Mouse (Mus musculus): ENCODE data around the gene Faah. TPM values are rescaled to one million over a fixed set of nuclear protein-coding genes. Genes with fewer than 3 reads are reported as not detected.

Faah gene
- 3.9 and 4.2 TPM in 2 replicates for polyA plus RNA-seq (2016; fragmentation: Nextera tagmentation; extraction: Ambion mirVana)

DNA sequence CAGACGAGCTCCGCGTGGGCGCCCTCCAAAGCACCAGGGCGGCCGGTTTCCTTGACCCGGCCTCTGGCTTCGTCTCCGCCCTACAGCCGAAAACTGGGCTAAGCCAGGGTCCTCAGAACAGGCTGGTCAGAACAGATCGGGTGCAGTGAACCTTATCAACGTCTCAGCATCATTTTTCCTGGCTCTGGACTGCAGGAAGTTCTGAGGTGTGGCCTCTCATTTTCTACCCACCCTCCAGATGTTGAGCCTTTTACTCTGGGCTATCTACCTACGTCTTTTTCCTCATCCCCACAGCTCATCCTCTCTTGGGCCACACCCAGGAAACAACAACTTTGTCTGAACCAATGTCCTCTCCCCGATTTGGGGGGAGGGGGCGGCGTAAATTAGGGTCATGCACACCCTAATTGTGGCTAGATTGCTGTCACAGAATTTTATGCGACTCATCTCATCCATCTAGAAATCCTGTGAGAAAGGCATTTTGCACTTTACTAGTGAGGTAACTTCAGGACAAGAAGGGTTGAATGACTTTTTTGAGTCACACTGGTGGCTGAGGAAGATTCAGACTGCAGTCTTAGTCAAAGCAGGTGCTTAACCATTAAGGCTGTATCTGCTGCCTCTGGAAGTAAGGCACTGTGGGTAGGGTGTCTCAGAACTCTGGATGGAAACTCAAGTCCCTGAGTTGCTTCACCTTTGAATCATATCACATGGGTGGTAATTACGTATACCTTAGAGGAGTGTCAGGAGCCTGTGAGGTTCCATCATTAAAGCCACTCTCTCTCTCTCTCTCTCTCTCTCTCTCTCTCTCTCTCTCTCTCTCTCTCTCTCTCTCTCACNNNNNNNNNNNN is at the start of gene Faah:
Faah (minus strand) TSS at position 25 of the 845 bp plus-strand sequence.
- peak; percentile 37 for ATAC-seq
- Histone ChIP-seq H3K9ac (peak within 1 kb of the TSS; percentile 42), H3K27me3 (replicated peaks) (peaks cover 71% of the 10 kb centered on the region), H3K4me3 (peak within 1 kb of the TSS; percentile 59), H3K4me2 (peak within 1 kb of the TSS; percentile 82), H3K36me3 (no peaks in the 10 kb centered on the region), H3K27ac (no peak within 1 kb of the TSS), H3K9me3 (replicated peaks) (no peaks in the 10 kb centered on the region), H3K4me1 (peaks cover 18% of the 10 kb centered on the region)
- WGBS (ENCODE audit: insufficient replicate concordance) = 8% methylated on average over 18 of the region's 18 CpGs

DNA sequence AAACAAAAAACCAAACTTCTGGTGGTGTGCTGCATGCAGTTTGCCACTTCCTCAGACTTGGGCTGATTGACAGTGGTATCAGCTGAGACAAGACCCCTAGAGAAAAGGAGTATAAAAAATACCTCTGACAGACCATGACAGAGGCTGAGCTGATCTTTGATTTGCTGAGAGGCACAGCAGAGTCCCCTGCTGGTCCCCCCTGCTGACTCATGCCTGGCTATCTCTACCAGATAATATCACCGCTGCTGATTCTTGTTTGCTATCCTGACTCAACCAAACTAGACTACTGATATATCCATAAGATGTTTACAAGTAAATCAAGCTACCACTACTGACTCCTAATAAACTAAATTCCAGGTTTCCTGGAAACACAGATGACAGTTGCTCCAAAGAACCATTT is 46.1 kb upstream of the Faah start:
- H3K9ac ChIP-seq = no peak overlapping the region
- no peak overlapping the region for H3K4me3 ChIP-seq
- H3K36me3 ChIP-seq = peaks cover 43% of the 10 kb centered on the region
- H3K27ac ChIP-seq = no peak overlapping the region
- H3K27me3 ChIP-seq (replicated peaks) = no peaks in the 10 kb centered on the region
- ATAC-seq = peak; percentile 59; the same call in 1 of the 2 replicates
- H3K4me2 ChIP-seq = no peak overlapping the region
- peaks cover 10% of the 10 kb centered on the region for H3K4me1 ChIP-seq
- H3K9me3 ChIP-seq (replicated peaks) = no peaks in the 10 kb centered on the region
- 14% methylated on average over 1 of the region's 1 CpGs for WGBS (ENCODE audit: insufficient replicate concordance)

DNA sequence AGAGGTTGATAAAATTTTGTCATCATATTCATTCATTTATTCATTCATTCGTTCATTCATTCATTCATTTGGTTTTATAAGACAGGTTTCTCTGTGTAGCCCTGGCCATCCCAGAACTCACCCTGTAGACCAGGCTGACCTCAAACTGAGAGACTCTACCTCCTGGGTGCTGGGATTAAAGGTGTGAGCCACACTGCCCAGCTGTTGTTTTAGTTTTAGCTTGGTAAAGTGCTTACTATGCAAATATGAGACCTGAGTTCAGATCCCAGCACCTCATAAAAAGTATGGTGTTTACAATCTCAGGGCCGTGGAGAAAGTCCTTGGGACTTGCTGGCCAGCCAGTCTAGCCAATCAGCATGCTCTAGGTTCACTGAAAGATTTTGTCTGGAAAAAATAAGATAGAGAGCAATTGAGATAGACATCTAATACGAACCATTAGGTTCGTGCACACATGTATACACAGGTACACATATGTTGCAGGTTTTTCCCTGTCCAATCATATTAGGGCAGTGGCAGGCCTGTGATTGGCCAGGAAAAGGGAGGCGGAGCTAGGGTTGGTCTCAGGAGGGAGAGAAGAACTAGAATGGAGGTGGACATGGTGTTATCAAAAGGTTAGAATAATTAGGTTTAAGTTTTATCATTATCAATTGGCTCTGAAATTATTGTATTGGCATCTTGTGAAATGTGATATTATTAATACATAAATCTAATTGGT is 41.4 kb upstream of the Faah start:
- no peaks in the 10 kb centered on the region for H3K9me3 ChIP-seq (replicated peaks)
- H3K9ac ChIP-seq = no peak overlapping the region
- H3K4me3 ChIP-seq = no peak overlapping the region
- no peak overlapping the region for H3K4me2 ChIP-seq
- H3K27ac ChIP-seq = no peak overlapping the region
- no peaks in the 10 kb centered on the region for H3K27me3 ChIP-seq (replicated peaks)
- WGBS (ENCODE audit: insufficient replicate concordance) = 61% methylated on average over 5 of the region's 5 CpGs
- peaks cover 12% of the 10 kb centered on the region for H3K4me1 ChIP-seq
- ATAC-seq = no peak
- no peaks in the 10 kb centered on the region for H3K36me3 ChIP-seq

DNA sequence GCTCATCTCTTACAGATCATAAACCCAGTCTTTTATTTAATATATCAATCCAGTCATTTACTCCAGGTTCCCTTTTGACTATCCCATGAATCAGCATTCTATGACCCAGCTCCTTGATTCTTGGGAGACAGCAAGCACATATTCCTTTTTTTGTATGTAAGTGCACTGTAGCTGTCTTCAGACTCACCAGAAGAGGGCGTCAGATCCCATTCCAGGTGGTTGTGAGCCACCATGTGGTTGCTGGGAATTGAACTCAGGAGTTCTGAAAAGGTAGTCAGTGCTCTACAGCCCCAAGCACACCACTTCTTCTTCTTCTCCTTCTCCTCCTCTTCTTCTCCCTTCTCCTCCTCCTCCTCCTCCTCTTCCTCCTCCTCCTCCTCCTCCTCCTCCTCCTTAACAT is 39.8 kb upstream of the Faah start:
- WGBS (ENCODE audit: insufficient replicate concordance) = 5% methylated on average over 1 of the region's 1 CpGs
- H3K36me3 ChIP-seq = no peaks in the 10 kb centered on the region
- no peak overlapping the region for H3K4me2 ChIP-seq
- ATAC-seq = no peak
- H3K27ac ChIP-seq = no peak overlapping the region
- H3K27me3 ChIP-seq (replicated peaks) = no peaks in the 10 kb centered on the region
- H3K9me3 ChIP-seq (replicated peaks) = no peaks in the 10 kb centered on the region
- no peak overlapping the region for H3K9ac ChIP-seq
- peaks cover 14% of the 10 kb centered on the region for H3K4me1 ChIP-seq
- H3K4me3 ChIP-seq = no peak overlapping the region

DNA sequence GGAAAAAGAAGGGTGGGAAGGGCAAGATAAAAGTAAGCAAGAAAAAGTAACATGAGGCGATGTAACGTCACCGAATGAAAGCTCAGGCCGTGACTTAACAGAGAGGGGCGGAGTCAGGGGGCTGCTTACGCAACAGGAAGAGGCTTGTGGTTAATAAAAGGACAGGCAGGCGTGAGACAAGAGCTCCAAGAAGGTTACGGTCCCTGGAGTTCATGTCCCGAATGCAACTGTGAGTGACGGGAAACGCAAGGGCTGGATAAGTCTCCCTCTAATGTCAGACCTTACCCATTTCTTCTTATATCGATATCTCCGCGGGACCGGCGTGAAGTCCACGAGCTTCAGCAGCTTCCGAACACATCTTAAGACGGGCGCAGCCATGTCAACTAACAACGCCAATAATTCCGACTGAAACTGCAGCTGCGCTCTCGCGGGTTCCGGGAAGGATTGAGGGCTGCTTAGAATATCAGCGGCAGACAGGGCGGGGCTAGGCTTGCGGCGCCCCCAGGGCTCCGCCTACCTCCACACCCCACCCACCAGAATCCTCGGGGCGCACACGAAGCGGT is 35.8 kb upstream of the Faah start, which contains the start of gene Nsun4:
Nsun4 (minus strand) TSS at position 478 of the 563 bp plus-strand sequence.
- peaks cover 27% of the 10 kb centered on the region for H3K4me1 ChIP-seq
- peak; percentile 96 for ATAC-seq
- H3K4me3 ChIP-seq = peak within 1 kb of the TSS; percentile 69
- peak within 1 kb of the TSS; percentile 95 for H3K4me2 ChIP-seq
- no peaks in the 10 kb centered on the region for H3K9me3 ChIP-seq (replicated peaks)
- H3K9ac ChIP-seq = peak within 1 kb of the TSS; percentile 73
- peaks cover 3% of the 10 kb centered on the region; the same call in 1 of the 2 replicates for H3K36me3 ChIP-seq
- peak within 1 kb of the TSS; percentile 95 for H3K27ac ChIP-seq
- WGBS (ENCODE audit: insufficient replicate concordance) = under 1% methylated on average over 35 of the region's 35 CpGs
- no peaks in the 10 kb centered on the region for H3K27me3 ChIP-seq (replicated peaks)

DNA sequence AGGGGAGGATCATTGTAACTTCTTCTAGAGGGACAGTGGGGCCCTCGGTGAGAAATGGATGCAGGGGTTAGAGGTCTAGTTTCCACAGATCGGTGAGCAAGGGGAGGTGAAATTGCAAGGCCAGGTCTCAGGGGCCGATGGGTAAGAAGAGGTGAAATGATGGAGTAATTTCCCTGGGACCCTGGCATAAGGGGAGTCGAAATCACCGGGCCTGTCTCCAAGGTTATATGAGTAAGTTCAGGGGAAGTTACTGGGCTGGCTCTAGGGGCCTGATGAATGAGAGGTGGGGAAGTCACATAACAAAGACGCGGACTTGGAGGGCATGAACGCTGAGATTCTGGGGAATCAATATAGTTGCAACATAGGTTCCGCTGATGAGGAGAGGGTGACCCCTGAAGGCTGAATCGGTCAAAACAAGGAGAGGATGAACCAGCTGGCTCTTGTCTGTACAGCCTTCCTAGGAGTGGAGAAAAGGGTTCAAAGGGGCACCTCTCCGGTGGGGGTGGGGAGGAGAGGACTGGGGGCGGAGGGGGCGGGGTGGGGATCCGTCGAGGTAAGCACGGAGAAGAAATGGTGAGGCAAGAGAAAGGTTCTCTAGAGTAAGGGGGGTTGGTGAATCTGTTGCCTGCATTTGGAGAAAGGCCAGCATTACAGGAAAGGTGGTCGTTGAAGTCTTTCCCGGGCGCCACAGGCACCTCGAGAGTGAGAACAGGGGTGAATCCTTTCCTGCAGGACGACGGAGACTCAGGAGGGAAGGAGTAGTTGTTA is 35.0 kb upstream of the Faah start:
- Histone ChIP-seq H3K9ac (peak overlapping the region; percentile 73), H3K4me1 (peaks cover 30% of the 10 kb centered on the region), H3K27ac (peak overlapping the region; percentile 95), H3K36me3 (peaks cover 11% of the 10 kb centered on the region), H3K9me3 (replicated peaks) (no peaks in the 10 kb centered on the region), H3K4me2 (peak overlapping the region; percentile 95), H3K27me3 (replicated peaks) (no peaks in the 10 kb centered on the region), H3K4me3 (peak overlapping the region; percentile 69)
- WGBS (ENCODE audit: insufficient replicate concordance) = 11% methylated on average over 21 of the region's 22 CpGs
- ATAC-seq = peak; percentile 27

DNA sequence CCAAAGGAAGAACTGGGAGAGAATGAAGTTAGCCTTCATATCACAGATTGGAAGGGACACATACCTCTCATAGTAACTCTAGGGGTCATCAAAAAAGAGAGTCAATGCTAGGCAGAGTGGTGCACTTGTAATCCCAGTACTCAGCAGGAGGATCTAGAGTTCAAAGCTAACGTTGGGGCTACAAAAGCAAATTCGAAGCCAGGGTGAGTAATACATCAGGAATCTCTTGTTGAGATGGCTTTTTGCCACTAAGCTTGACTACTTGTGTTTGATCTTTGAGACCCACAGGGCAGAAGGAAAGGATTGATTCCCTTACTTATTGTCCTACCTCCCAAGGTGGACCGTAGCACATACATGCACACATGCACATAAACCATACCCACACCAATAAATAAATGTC is 31.5 kb upstream of the Faah start:
- 72% methylated on average over 3 of the region's 3 CpGs for WGBS (ENCODE audit: insufficient replicate concordance)
- Histone ChIP-seq H3K4me3 (no peak overlapping the region), H3K27ac (no peak overlapping the region), H3K36me3 (peaks cover 17% of the 10 kb centered on the region), H3K9me3 (replicated peaks) (no peaks in the 10 kb centered on the region), H3K9ac (no peak overlapping the region), H3K4me1 (peaks cover 30% of the 10 kb centered on the region), H3K4me2 (no peak overlapping the region), H3K27me3 (replicated peaks) (no peaks in the 10 kb centered on the region)
- no peak for ATAC-seq

DNA sequence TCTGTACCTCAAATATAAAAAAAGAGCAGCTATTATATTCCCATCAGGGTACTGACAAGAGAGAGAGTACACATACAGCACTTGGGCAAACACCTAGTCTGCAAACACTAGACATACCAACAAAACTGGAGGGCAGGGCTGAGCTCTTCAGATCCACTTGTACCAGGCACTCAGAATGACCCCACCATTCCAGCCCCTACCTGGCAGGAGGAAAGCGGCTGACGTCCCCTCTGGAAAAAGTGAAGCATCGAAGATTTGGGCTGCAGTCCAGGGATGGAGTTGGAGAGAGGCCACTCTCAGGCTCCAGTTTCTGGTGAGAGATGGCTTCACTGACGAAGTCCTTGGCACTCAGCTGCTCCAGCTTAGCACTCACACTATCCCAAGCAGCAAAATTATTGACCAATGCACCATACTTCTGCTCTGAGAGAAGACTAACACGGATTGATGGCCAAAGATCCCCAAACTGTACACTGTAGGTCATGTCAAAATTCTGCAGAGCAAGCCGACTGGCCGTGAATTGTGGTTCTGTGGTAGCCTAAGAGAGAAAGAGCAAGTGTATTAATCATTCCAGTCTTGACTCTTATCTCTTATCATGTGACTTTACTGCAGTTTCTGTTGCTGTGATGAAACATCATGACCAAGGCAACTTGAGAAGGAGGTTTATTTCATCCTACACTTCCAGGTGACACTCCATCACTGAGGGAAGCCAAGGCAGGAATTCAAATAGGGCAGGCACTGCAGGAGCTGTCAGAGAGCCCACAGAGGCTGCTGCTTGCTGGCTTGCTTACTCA is 30.6 kb upstream of the Faah start:
- ATAC-seq = no peak
- H3K4me3 ChIP-seq = no peak overlapping the region
- H3K36me3 ChIP-seq = peaks cover 22% of the 10 kb centered on the region
- peaks cover 25% of the 10 kb centered on the region for H3K4me1 ChIP-seq
- no peak overlapping the region for H3K4me2 ChIP-seq
- no peak overlapping the region for H3K27ac ChIP-seq
- no peaks in the 10 kb centered on the region for H3K27me3 ChIP-seq (replicated peaks)
- 63% methylated on average over 7 of the region's 7 CpGs for WGBS (ENCODE audit: insufficient replicate concordance)
- H3K9me3 ChIP-seq (replicated peaks) = no peaks in the 10 kb centered on the region
- no peak overlapping the region for H3K9ac ChIP-seq

DNA sequence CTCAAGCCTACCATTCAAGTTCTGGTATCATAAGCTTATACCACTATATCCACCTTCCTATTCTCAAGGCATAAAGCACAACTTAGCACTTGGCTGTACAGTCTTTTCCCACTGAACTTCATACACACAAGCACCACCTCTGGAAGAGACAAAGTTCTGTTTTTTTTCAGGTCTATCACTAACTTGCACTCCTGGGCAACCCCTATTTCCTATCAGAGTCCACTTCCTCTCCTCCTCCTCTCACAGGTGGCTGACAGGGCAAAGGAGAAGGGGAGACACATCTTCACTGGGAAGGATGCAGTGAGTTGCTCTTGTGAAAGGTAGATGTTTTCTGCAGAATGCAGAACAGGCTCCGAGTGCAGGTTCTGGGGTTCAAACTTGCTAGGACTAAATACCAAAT is 30.0 kb upstream of the Faah start:
- no peak overlapping the region for H3K9ac ChIP-seq
- H3K9me3 ChIP-seq (replicated peaks) = no peaks in the 10 kb centered on the region
- no peak overlapping the region for H3K4me2 ChIP-seq
- no peak overlapping the region for H3K27ac ChIP-seq
- H3K27me3 ChIP-seq (replicated peaks) = no peaks in the 10 kb centered on the region
- peaks cover 20% of the 10 kb centered on the region for H3K4me1 ChIP-seq
- 74% methylated on average over 1 of the region's 1 CpGs for WGBS (ENCODE audit: insufficient replicate concordance)
- H3K36me3 ChIP-seq = peaks cover 27% of the 10 kb centered on the region
- H3K4me3 ChIP-seq = no peak overlapping the region
- ATAC-seq = no peak

DNA sequence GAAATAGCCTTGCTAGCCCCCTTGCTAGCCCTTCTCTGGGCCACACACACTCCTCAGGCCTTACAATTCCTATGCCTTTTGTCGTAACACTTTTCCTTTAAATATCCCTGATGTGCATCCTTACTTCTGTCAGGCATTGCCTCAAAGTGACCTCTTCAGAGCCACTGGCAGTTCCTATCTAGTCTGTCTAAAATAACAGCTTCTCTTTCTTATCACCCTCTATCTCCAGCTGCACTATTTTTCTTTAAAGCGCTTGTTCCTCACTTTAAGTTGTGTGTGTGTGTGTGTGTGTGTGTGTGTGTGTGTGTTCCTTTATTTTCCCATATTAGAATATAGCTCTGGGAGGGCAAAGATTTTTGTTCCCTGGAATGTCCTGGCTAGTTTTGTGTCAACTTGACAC is 28.9 kb upstream of the Faah start:
- no peak overlapping the region for H3K4me2 ChIP-seq
- no peak for ATAC-seq
- peaks cover 36% of the 10 kb centered on the region for H3K36me3 ChIP-seq

DNA sequence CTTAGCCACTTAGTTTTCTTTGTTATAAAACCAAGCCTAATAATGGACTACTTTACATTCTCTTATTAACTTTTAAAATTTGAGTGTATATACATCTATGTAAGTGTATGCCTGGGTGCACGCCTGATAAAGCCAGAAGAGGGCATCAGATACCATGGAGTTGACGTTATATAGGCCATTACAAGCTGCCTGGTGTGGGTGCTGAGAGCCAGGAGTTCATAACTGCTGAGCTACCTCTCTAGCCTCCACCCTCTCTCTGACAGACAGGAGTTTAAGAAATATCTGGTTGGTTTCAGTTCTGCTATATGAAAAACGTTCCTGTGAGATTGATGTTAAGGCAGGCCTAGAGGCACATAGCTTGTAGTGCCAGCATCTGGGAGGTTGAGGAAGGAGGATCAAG is 24.5 kb upstream of the Faah start:
- Histone ChIP-seq H3K9me3 (replicated peaks) (no peaks in the 10 kb centered on the region), H3K27me3 (replicated peaks) (no peaks in the 10 kb centered on the region), H3K36me3 (peaks cover 43% of the 10 kb centered on the region), H3K4me1 (no peaks in the 10 kb centered on the region), H3K9ac (no peak overlapping the region), H3K27ac (no peak overlapping the region), H3K4me2 (no peak overlapping the region), H3K4me3 (no peak overlapping the region)
- ATAC-seq = no peak
- 62% methylated on average over 3 of the region's 3 CpGs for WGBS (ENCODE audit: insufficient replicate concordance)

More for the DNA sequence above, 28.9 kb upstream of the Faah start:
- 78% methylated on average over 2 of the region's 2 CpGs for WGBS (ENCODE audit: insufficient replicate concordance)
- no peak overlapping the region for H3K27ac ChIP-seq
- no peaks in the 10 kb centered on the region for H3K27me3 ChIP-seq (replicated peaks)
- no peak overlapping the region for H3K4me3 ChIP-seq
- no peaks in the 10 kb centered on the region for H3K9me3 ChIP-seq (replicated peaks)
- no peak overlapping the region for H3K9ac ChIP-seq
- H3K4me1 ChIP-seq = 0 out of 2 replicates have a peak, but pooled peaks cover 10% of the 10 kb centered on the region
